Mouse (Mus musculus): ENCODE measurements around the gene Clic3. TPM values are rescaled to one million over a fixed set of nuclear protein-coding genes. Genes with fewer than 3 reads are reported as not detected.

Clic3 gene
- polyA plus RNA-seq, 1 experiment from 2014 or later: 3.2 TPM

Small RNAs within 50 kb of the gene (microRNA-seq; reads per million reads assigned to microRNA genes)
- gene Mir3087: not detected

Other genes starting within 250 kb of the Clic3 start
- 95.1 and 99.9 TPM in 2 replicates for gene Nelfb, start 245.3 kb upstream of the Clic3 start, polyA plus RNA-seq (2015; fragmentation: Nextera tagmentation; extraction: Ambion mirVana)
- 0.15 TPM in 1 of 2 replicates, not detected in the other for gene Stpg3, start 242.2 kb upstream of the Clic3 start, polyA plus RNA-seq (2015; fragmentation: Nextera tagmentation; extraction: Ambion mirVana)
- 0.89 TPM in 1 of 2 replicates, not detected in the other for gene Fam166a, start 238.1 kb upstream of the Clic3 start, polyA plus RNA-seq (2015; fragmentation: Nextera tagmentation; extraction: Ambion mirVana)
- gene Tubb4b, start 232.1 kb upstream of the Clic3 start, polyA plus RNA-seq (2015; fragmentation: Nextera tagmentation; extraction: Ambion mirVana): 361 and 388 TPM in 2 replicates
- not detected in 2 replicates for gene Slc34a3, start 222.5 kb upstream of the Clic3 start, polyA plus RNA-seq (2015; fragmentation: Nextera tagmentation; extraction: Ambion mirVana)
- not detected in 2 replicates for gene Rnf224, start 220.1 kb upstream of the Clic3 start, polyA plus RNA-seq (2015; fragmentation: Nextera tagmentation; extraction: Ambion mirVana)
- 83.0 and 91.6 TPM in 2 replicates for gene Rnf208, start 214.6 kb upstream of the Clic3 start, polyA plus RNA-seq (2015; fragmentation: Nextera tagmentation; extraction: Ambion mirVana)
- gene Cysrt1, start 214.4 kb upstream of the Clic3 start, polyA plus RNA-seq (2015; fragmentation: Nextera tagmentation; extraction: Ambion mirVana): 0.22 TPM in 1 of 2 replicates, not detected in the other
- gene AL732309.1, start 210.0 kb upstream of the Clic3 start, polyA plus RNA-seq (2015; fragmentation: Nextera tagmentation; extraction: Ambion mirVana): 5.3 and 5.4 TPM in 2 replicates
- 18.8 and 21.5 TPM in 2 replicates for gene Tmem203, start 201.4 kb upstream of the Clic3 start, polyA plus RNA-seq (2015; fragmentation: Nextera tagmentation; extraction: Ambion mirVana)
- 13.3 and 14.6 TPM in 2 replicates for gene Tprn, start 194.2 kb upstream of the Clic3 start, polyA plus RNA-seq (2015; fragmentation: Nextera tagmentation; extraction: Ambion mirVana)
- 187 and 206 TPM in 2 replicates for gene Ssna1, start 184.4 kb upstream of the Clic3 start, polyA plus RNA-seq (2015; fragmentation: Nextera tagmentation; extraction: Ambion mirVana)
- 128 and 131 TPM in 2 replicates for gene Anapc2, start 184.4 kb upstream of the Clic3 start, polyA plus RNA-seq (2015; fragmentation: Nextera tagmentation; extraction: Ambion mirVana)
- gene Tmem210, start 168.7 kb upstream of the Clic3 start, polyA plus RNA-seq (2015; fragmentation: Nextera tagmentation; extraction: Ambion mirVana): not detected in 2 replicates
- gene Lrrc26, start 166.9 kb upstream of the Clic3 start, polyA plus RNA-seq (2015; fragmentation: Nextera tagmentation; extraction: Ambion mirVana): not detected in 2 replicates
- gene Grin1, start 137.7 kb upstream of the Clic3 start, polyA plus RNA-seq (2015; fragmentation: Nextera tagmentation; extraction: Ambion mirVana): 27.1 and 30.2 TPM in 2 replicates
- 55.4 and 73.6 TPM in 2 replicates for gene Man1b1, start 124.5 kb upstream of the Clic3 start, polyA plus RNA-seq (2015; fragmentation: Nextera tagmentation; extraction: Ambion mirVana)
- gene Dpp7, start 100.5 kb upstream of the Clic3 start, polyA plus RNA-seq (2015; fragmentation: Nextera tagmentation; extraction: Ambion mirVana): 26.4 and 27.5 TPM in 2 replicates
- 6.0 and 8.5 TPM in 2 replicates for gene Uap1l1, start 91.2 kb upstream of the Clic3 start, polyA plus RNA-seq (2015; fragmentation: Nextera tagmentation; extraction: Ambion mirVana)
- gene Sapcd2, start 84.5 kb upstream of the Clic3 start, polyA plus RNA-seq (2015; fragmentation: Nextera tagmentation; extraction: Ambion mirVana): 9.9 and 11.3 TPM in 2 replicates
- gene Entpd2, start 61.0 kb upstream of the Clic3 start, polyA plus RNA-seq (2015; fragmentation: Nextera tagmentation; extraction: Ambion mirVana): 11.0 and 14.8 TPM in 2 replicates
- gene Npdc1, start 57.5 kb upstream of the Clic3 start, polyA plus RNA-seq (2015; fragmentation: Nextera tagmentation; extraction: Ambion mirVana): 359 and 403 TPM in 2 replicates
- gene Fut7, start 33.6 kb upstream of the Clic3 start, polyA plus RNA-seq (2015; fragmentation: Nextera tagmentation; extraction: Ambion mirVana): 0.18 TPM in 1 of 2 replicates, not detected in the other
- gene Abca2, start 28.1 kb upstream of the Clic3 start, polyA plus RNA-seq (2015; fragmentation: Nextera tagmentation; extraction: Ambion mirVana): 9.8 and 10.2 TPM in 2 replicates
- 85.1 and 97.1 TPM in 2 replicates for gene Paxx, start 4.3 kb downstream of the Clic3 start, polyA plus RNA-seq (2015; fragmentation: Nextera tagmentation; extraction: Ambion mirVana)
- 19.7 and 19.9 TPM in 2 replicates for gene Ptgds, start 13.2 kb downstream of the Clic3 start, polyA plus RNA-seq (2015; fragmentation: Nextera tagmentation; extraction: Ambion mirVana)
- gene Lcn12, start 37.1 kb downstream of the Clic3 start, polyA plus RNA-seq (2015; fragmentation: Nextera tagmentation; extraction: Ambion mirVana): not detected in 2 replicates
- 124 and 129 TPM in 2 replicates for gene Fbxw5, start 43.9 kb downstream of the Clic3 start, polyA plus RNA-seq (2015; fragmentation: Nextera tagmentation; extraction: Ambion mirVana)
- gene C8g, start 44.9 kb downstream of the Clic3 start, polyA plus RNA-seq (2015; fragmentation: Nextera tagmentation; extraction: Ambion mirVana): 5.7 and 8.0 TPM in 2 replicates
- gene Traf2, start 90.1 kb downstream of the Clic3 start, polyA plus RNA-seq (2015; fragmentation: Nextera tagmentation; extraction: Ambion mirVana): 19.2 and 20.8 TPM in 2 replicates
- 426 and 453 TPM in 2 replicates for gene Edf1, start 101.0 kb downstream of the Clic3 start, polyA plus RNA-seq (2015; fragmentation: Nextera tagmentation; extraction: Ambion mirVana)
- 2.5 and 3.4 TPM in 2 replicates for gene Mamdc4, start 118.0 kb downstream of the Clic3 start, polyA plus RNA-seq (2015; fragmentation: Nextera tagmentation; extraction: Ambion mirVana)
- gene Phpt1, start 118.4 kb downstream of the Clic3 start, polyA plus RNA-seq (2015; fragmentation: Nextera tagmentation; extraction: Ambion mirVana): 180 and 188 TPM in 2 replicates
- gene Ajm1, start 124.9 kb downstream of the Clic3 start, polyA plus RNA-seq (2015; fragmentation: Nextera tagmentation; extraction: Ambion mirVana): 7.1 and 8.4 TPM in 2 replicates
- 65.7 and 74.3 TPM in 2 replicates for gene Rabl6, start 151.7 kb downstream of the Clic3 start, polyA plus RNA-seq (2015; fragmentation: Nextera tagmentation; extraction: Ambion mirVana)
- 0.12 and 0.17 TPM in 2 replicates for gene Ccdc183, start 160.8 kb downstream of the Clic3 start, polyA plus RNA-seq (2015; fragmentation: Nextera tagmentation; extraction: Ambion mirVana)
- 37.7 and 41.2 TPM in 2 replicates for gene Tmem141, start 165.2 kb downstream of the Clic3 start, polyA plus RNA-seq (2015; fragmentation: Nextera tagmentation; extraction: Ambion mirVana)
- gene Fcna, start 171.2 kb downstream of the Clic3 start, polyA plus RNA-seq (2015; fragmentation: Nextera tagmentation; extraction: Ambion mirVana): 2.7 and 3.1 TPM in 2 replicates
- gene Lcn8, start 196.3 kb downstream of the Clic3 start, polyA plus RNA-seq (2015; fragmentation: Nextera tagmentation; extraction: Ambion mirVana): not detected in 2 replicates
- gene Lcn5, start 201.1 kb downstream of the Clic3 start, polyA plus RNA-seq (2015; fragmentation: Nextera tagmentation; extraction: Ambion mirVana): not detected in 2 replicates
- gene Lcn6, start 219.9 kb downstream of the Clic3 start, polyA plus RNA-seq (2015; fragmentation: Nextera tagmentation; extraction: Ambion mirVana): not detected in 2 replicates
- not detected in 2 replicates for gene Lcn10, start 225.9 kb downstream of the Clic3 start, polyA plus RNA-seq (2015; fragmentation: Nextera tagmentation; extraction: Ambion mirVana)
- gene Obp2a, start 243.2 kb downstream of the Clic3 start, polyA plus RNA-seq (2015; fragmentation: Nextera tagmentation; extraction: Ambion mirVana): not detected in 2 replicates
- gene Bmyc, start 249.9 kb downstream of the Clic3 start, polyA plus RNA-seq (2015; fragmentation: Nextera tagmentation; extraction: Ambion mirVana): 113 and 121 TPM in 2 replicates

Measured in neural tube, embryonic 13.5 days (tissue).